Mouse (Mus musculus) testis, adult 2 months (tissue): ENCODE results near the gene Tmtc1.

Source experiments
- CTCF ChIP-seq: fragments of 200-500 bp; IDR thresholded peaks from 2 replicates; pipeline ENCODE4 v1.5.1; 2012; ENCODE audit warnings: low read depth, mild to moderate bottlenecking, inconsistent platforms, low read length, moderate library complexity; ENCODE audit not compliant: control insufficient read depth, insufficient read depth, insufficient replicate concordance
- POLR2A ChIP-seq: fragments of 200-500 bp; IDR thresholded peaks from 2 replicates; pipeline ENCODE4 v1.6.1; 2012; ENCODE audit warnings: low read depth, mild to moderate bottlenecking, inconsistent platforms, low read length, moderate library complexity; ENCODE audit not compliant: control insufficient read depth

GRCm38 (mm10) chr6:148363162-148363561 is 81.0 kb downstream of the Tmtc1 start:
- TF ChIP-seq POLR2A: no peak
- no peak for TF ChIP-seq CTCF
